Mouse (Mus musculus) hindbrain, embryonic 12.5 days (tissue): Measurements from ENCODE around the gene Dcbld2. TPM values are rescaled to one million over a fixed set of nuclear protein-coding genes. Genes with fewer than 3 reads are reported as not detected.
A peak's percentile ranks its signal among the peaks of the same experiment; 100 is the strongest.

Source experiments
- ATAC-seq: fragments of 200-750 bp; cut with Nextera tagmentation; 2 replicates; pipeline ENCODE4 v1.8.0; 2017; ENCODE audit warnings: moderate TSS enrichment; ENCODE audit not compliant: low FRiP score
- H3K27ac ChIP-seq: fragments of 300-500 bp; sonication (generic); 2 replicates; pipeline ENCODE4 v1.5.1; 2016; ENCODE audit warnings: mild to moderate bottlenecking
- H3K27me3 ChIP-seq: fragments of 300-500 bp; sonication (generic); 2 replicates; pipeline ENCODE4 v1.6.1; 2016; ENCODE audit warnings: mild to moderate bottlenecking
- H3K36me3 ChIP-seq: fragments of 300-500 bp; sonication (generic); 2 replicates; pipeline ENCODE4 v1.6.1; 2016; ENCODE audit warnings: mild to moderate bottlenecking
- H3K4me1 ChIP-seq: fragments of 300-500 bp; sonication (generic); 2 replicates; pipeline ENCODE4 v1.6.1; 2016
- H3K4me2 ChIP-seq: fragments of 300-500 bp; sonication (generic); replicated peaks from 2 replicates; pipeline ENCODE4 v1.6.1; 2016; ENCODE audit warnings: mild to moderate bottlenecking
- H3K4me3 ChIP-seq: fragments of 300-500 bp; sonication (generic); 2 replicates; pipeline ENCODE4 v1.5.1; 2016; ENCODE audit warnings: mild to moderate bottlenecking
- H3K9ac ChIP-seq: fragments of 300-500 bp; sonication (generic); 2 replicates; pipeline ENCODE4 v1.6.1; 2016; ENCODE audit warnings: mild to moderate bottlenecking, moderate library complexity
- H3K9me3 ChIP-seq: fragments of 300-500 bp; sonication (generic); replicated peaks from 2 replicates; pipeline ENCODE4 v1.6.1; 2016; ENCODE audit warnings: mild to moderate bottlenecking
- WGBS: fragments of 180-500 bp; shearing (Covaris S2); methylation state at CpG from one replicate; pipeline ENCODE4 v1.1.7; 2016; 5-methylcytosine and 5-hydroxymethylcytosine counted together
- polyA plus RNA-seq: library from polyadenylated mRNA; unstranded; fragments of >200 nt; fragmentation: Nextera tagmentation; extraction: Ambion mirVana; gene quantifications from 2 replicates; pipeline ENCODE4 v1.2.1, GENCODE M21; 2016

The Dcbld2 gene
- polyA plus RNA-seq, 1 experiment from 2014 or later = 10.2 TPM

- Histone ChIP-seq H3K4me3 (peak overlapping the region; percentile 61), H3K36me3 (no peaks in the 10 kb centered on the region), H3K4me1 (peaks cover 31% of the 10 kb centered on the region), H3K27ac (no peak overlapping the region), H3K4me2 (peak overlapping the region; percentile 71), H3K9ac (peak overlapping the region; percentile 19; the same call in 1 of the 2 replicates), H3K9me3 (no peaks in the 10 kb centered on the region), H3K27me3 (no peaks in the 10 kb centered on the region)
- WGBS = 45% methylated on average over 7 of the region's 7 CpGs
- no peak for ATAC-seq
Observed at GRCm38 (mm10) chr16:58409825-58410224, 1.6 kb downstream of the Dcbld2 start.

- no peak overlapping the region for H3K27ac ChIP-seq
- no peaks in the 10 kb centered on the region for H3K27me3 ChIP-seq
- no peak overlapping the region for H3K4me3 ChIP-seq
- H3K9me3 ChIP-seq = no peaks in the 10 kb centered on the region
- H3K9ac ChIP-seq = no peak overlapping the region
- WGBS = 97% methylated on average over 4 of the region's 4 CpGs
- no peaks in the 10 kb centered on the region for H3K36me3 ChIP-seq
- no peak for ATAC-seq
- H3K4me2 ChIP-seq = no peak overlapping the region
- peaks cover 21% of the 10 kb centered on the region for H3K4me1 ChIP-seq
Observed at GRCm38 (mm10) chr16:58414801-58415200, 6.6 kb downstream of the Dcbld2 start.

GRCm38 (mm10) chr16:58415500-58415899, 7.3 kb downstream of the Dcbld2 start:
- 91% methylated on average over 2 of the region's 2 CpGs for WGBS
- H3K9ac ChIP-seq = no peak overlapping the region
- peaks cover 19% of the 10 kb centered on the region; the same call in 1 of the 2 replicates for H3K4me1 ChIP-seq
- H3K27ac ChIP-seq = no peak overlapping the region
- no peaks in the 10 kb centered on the region for H3K9me3 ChIP-seq
- no peak overlapping the region for H3K4me3 ChIP-seq
- no peak overlapping the region for H3K4me2 ChIP-seq
- no peaks in the 10 kb centered on the region for H3K36me3 ChIP-seq
- peak; percentile 22; the same call in 1 of the 2 replicates for ATAC-seq
- H3K27me3 ChIP-seq = no peaks in the 10 kb centered on the region

- no peak for ATAC-seq
Observed at GRCm38 (mm10) chr16:58421696-58422354, 13.6 kb downstream of the Dcbld2 start.

GRCm38 (mm10) chr16:58430246-58430645, 22.0 kb downstream of the Dcbld2 start:
- no peak overlapping the region for H3K4me3 ChIP-seq
- no peak overlapping the region for H3K27ac ChIP-seq
- no peak overlapping the region for H3K4me2 ChIP-seq
- H3K9me3 ChIP-seq = no peaks in the 10 kb centered on the region
- WGBS = 82% methylated on average over 7 of the region's 7 CpGs
- no peaks in the 10 kb centered on the region for H3K4me1 ChIP-seq
- H3K27me3 ChIP-seq = no peaks in the 10 kb centered on the region
- no peak for ATAC-seq
- peaks cover 4% of the 10 kb centered on the region; the same call in 1 of the 2 replicates for H3K36me3 ChIP-seq
- no peak overlapping the region for H3K9ac ChIP-seq

More at GRCm38 (mm10) chr16:58421696-58422354, 13.6 kb downstream of the Dcbld2 start:
- H3K4me3 ChIP-seq = no peak overlapping the region
- 53% methylated on average over 11 of the region's 11 CpGs for WGBS
- peaks cover 14% of the 10 kb centered on the region for H3K4me1 ChIP-seq
- no peak overlapping the region for H3K4me2 ChIP-seq
- H3K9ac ChIP-seq = no peak overlapping the region
- no peaks in the 10 kb centered on the region for H3K27me3 ChIP-seq
- H3K36me3 ChIP-seq = no peaks in the 10 kb centered on the region
- no peak overlapping the region for H3K27ac ChIP-seq
- H3K9me3 ChIP-seq = no peaks in the 10 kb centered on the region

- H3K4me2 ChIP-seq = no peak overlapping the region
- no peak for ATAC-seq
Observed at GRCm38 (mm10) chr16:58432384-58432783, 24.1 kb downstream of the Dcbld2 start.

GRCm38 (mm10) chr16:58444735-58445134, 36.5 kb downstream of the Dcbld2 start:
- Histone ChIP-seq H3K4me2 (no peak overlapping the region), H3K4me3 (no peak overlapping the region), H3K9me3 (no peaks in the 10 kb centered on the region), H3K9ac (no peak overlapping the region), H3K27ac (no peak overlapping the region), H3K36me3 (0 out of 2 replicates have a peak, but pooled peaks cover 9% of the 10 kb centered on the region), H3K27me3 (no peaks in the 10 kb centered on the region), H3K4me1 (no peaks in the 10 kb centered on the region)
- 73% methylated on average over 6 of the region's 6 CpGs for WGBS
- ATAC-seq = no peak

More at GRCm38 (mm10) chr16:58432384-58432783, 24.1 kb downstream of the Dcbld2 start:
- H3K36me3 ChIP-seq = peaks cover 11% of the 10 kb centered on the region; the same call in 1 of the 2 replicates
- WGBS = 97% methylated on average over 1 of the region's 1 CpGs
- no peaks in the 10 kb centered on the region for H3K9me3 ChIP-seq
- H3K27me3 ChIP-seq = no peaks in the 10 kb centered on the region
- no peak overlapping the region for H3K9ac ChIP-seq
- no peaks in the 10 kb centered on the region for H3K4me1 ChIP-seq
- no peak overlapping the region for H3K4me3 ChIP-seq
- H3K27ac ChIP-seq = no peak overlapping the region

GRCm38 (mm10) chr16:58446281-58447259, 38.3 kb downstream of the Dcbld2 start:
- no peak overlapping the region for H3K4me2 ChIP-seq
- peaks cover 21% of the 10 kb centered on the region; the same call in 1 of the 2 replicates for H3K36me3 ChIP-seq
- 94% methylated on average over 4 of the region's 4 CpGs for WGBS
- H3K4me3 ChIP-seq = no peak overlapping the region
- no peak overlapping the region for H3K9ac ChIP-seq
- no peaks in the 10 kb centered on the region for H3K9me3 ChIP-seq
- no peaks in the 10 kb centered on the region for H3K4me1 ChIP-seq
- ATAC-seq = no peak
- no peaks in the 10 kb centered on the region for H3K27me3 ChIP-seq
- H3K27ac ChIP-seq = no peak overlapping the region

- WGBS = 89% methylated on average over 4 of the region's 4 CpGs
- Histone ChIP-seq H3K4me2 (no peak overlapping the region), H3K4me1 (no peaks in the 10 kb centered on the region), H3K36me3 (peaks cover 25% of the 10 kb centered on the region; the same call in 1 of the 2 replicates), H3K27me3 (no peaks in the 10 kb centered on the region), H3K4me3 (no peak overlapping the region), H3K27ac (no peak overlapping the region), H3K9ac (no peak overlapping the region), H3K9me3 (no peaks in the 10 kb centered on the region)
- no peak for ATAC-seq
Observed at GRCm38 (mm10) chr16:58449073-58449472, 40.8 kb downstream of the Dcbld2 start.

- no peaks in the 10 kb centered on the region for H3K27me3 ChIP-seq
- H3K9ac ChIP-seq = no peak overlapping the region
- H3K4me1 ChIP-seq = no peaks in the 10 kb centered on the region
- no peak for ATAC-seq
- no peak overlapping the region for H3K4me2 ChIP-seq
- no peak overlapping the region for H3K27ac ChIP-seq
- WGBS = 81% methylated on average over 6 of the region's 6 CpGs
- peaks cover 25% of the 10 kb centered on the region; the same call in 1 of the 2 replicates for H3K36me3 ChIP-seq
- H3K9me3 ChIP-seq = no peaks in the 10 kb centered on the region
- H3K4me3 ChIP-seq = no peak overlapping the region
Observed at GRCm38 (mm10) chr16:58450648-58451047, 42.4 kb downstream of the Dcbld2 start.

- Histone ChIP-seq H3K9ac (no peak overlapping the region), H3K4me2 (no peak overlapping the region), H3K27ac (no peak overlapping the region), H3K4me1 (no peaks in the 10 kb centered on the region), H3K4me3 (no peak overlapping the region), H3K36me3 (peaks cover 29% of the 10 kb centered on the region; the same call in 1 of the 2 replicates), H3K9me3 (no peaks in the 10 kb centered on the region), H3K27me3 (no peaks in the 10 kb centered on the region)
- WGBS = 98% methylated on average over 5 of the region's 5 CpGs
- ATAC-seq = no peak
Observed at GRCm38 (mm10) chr16:58451647-58452046, 43.4 kb downstream of the Dcbld2 start.

GRCm38 (mm10) chr16:58453138-58453537, 44.9 kb downstream of the Dcbld2 start:
- Histone ChIP-seq H3K4me2 (no peak overlapping the region), H3K27me3 (no peaks in the 10 kb centered on the region), H3K9ac (no peak overlapping the region), H3K4me1 (no peaks in the 10 kb centered on the region), H3K9me3 (no peaks in the 10 kb centered on the region), H3K36me3 (peaks cover 41% of the 10 kb centered on the region), H3K4me3 (no peak overlapping the region), H3K27ac (no peak overlapping the region)
- no peak for ATAC-seq
- WGBS = 65% methylated on average over 3 of the region's 3 CpGs
